Mouse (Mus musculus): Measurements from ENCODE around the gene Prickle2.

- no peak for TF ChIP-seq CTCF (IDR thresholded peaks at IDR 0.05; ENCODE audit: borderline replicate concordance, insufficient read depth, low read depth, low read length)
- TF ChIP-seq POLR2A (IDR thresholded peaks at IDR 0.05; ENCODE audit: borderline replicate concordance, insufficient read depth, low read length) = no peak
Observed at GRCm38 (mm10) chr6:92390321-92390720, 315.6 kb downstream of the Prickle2 start.
